Mouse (Mus musculus) hindbrain, embryonic 16.5 days (tissue): ENCODE measurements around the gene Adcy1. TPM values are rescaled to one million over a fixed set of nuclear protein-coding genes. Genes with fewer than 3 reads are reported as not detected.

Experiments used
- ATAC-seq: fragments of 200-750 bp; cut with Nextera tagmentation; 2 replicates; pipeline ENCODE4 v1.8.0; 2017; ENCODE audit warnings: moderate TSS enrichment, moderate library complexity
- H3K27ac ChIP-seq: fragments of 300-500 bp; sonication (generic); 2 replicates; pipeline ENCODE4 v1.5.1; 2014; ENCODE audit warnings: low read depth, mild to moderate bottlenecking, control low read depth, low read length, moderate library complexity
- H3K27me3 ChIP-seq: fragments of 300-500 bp; sonication (generic); replicated peaks from 2 replicates; pipeline ENCODE4 v1.6.1; 2014; ENCODE audit warnings: low read length; ENCODE audit not compliant: control insufficient read depth, insufficient read depth
- H3K36me3 ChIP-seq: fragments of 300-500 bp; sonication (generic); 2 replicates; pipeline ENCODE4 v1.6.1; 2014; ENCODE audit warnings: mild to moderate bottlenecking, low read length, moderate library complexity, mixed read lengths; ENCODE audit not compliant: control insufficient read depth, insufficient read depth
- H3K4me1 ChIP-seq: fragments of 300-500 bp; sonication (generic); 2 replicates; pipeline ENCODE4 v1.6.1; 2014; ENCODE audit warnings: low read depth, low read length; ENCODE audit not compliant: control insufficient read depth, insufficient read depth
- H3K4me2 ChIP-seq: fragments of 300-500 bp; sonication (generic); 2 replicates; pipeline ENCODE4 v1.6.1; 2014; ENCODE audit warnings: mild to moderate bottlenecking, low read length, control low read depth, moderate library complexity
- H3K4me3 ChIP-seq: fragments of 300-500 bp; sonication (generic); 2 replicates; pipeline ENCODE4 v1.5.1; 2014; ENCODE audit warnings: mild to moderate bottlenecking, low read length, control low read depth, moderate library complexity
- H3K9ac ChIP-seq: fragments of 300-500 bp; sonication (generic); 2 replicates; pipeline ENCODE4 v1.6.1; 2014; ENCODE audit warnings: low read depth, mild to moderate bottlenecking, control low read depth, low read length, moderate library complexity
- H3K9me3 ChIP-seq: fragments of 300-500 bp; sonication (generic); 2 replicates; pipeline ENCODE4 v1.6.1; 2014; ENCODE audit warnings: mild to moderate bottlenecking, low read length, moderate library complexity; ENCODE audit not compliant: control insufficient read depth
- WGBS: fragments of 180-500 bp; shearing (Covaris S2); extraction: QIAGEN DNeasy Blood & Tissue Kit; methylation state at CpG from one replicate; pipeline ENCODE4 v1.1.7; 2014; 5-methylcytosine and 5-hydroxymethylcytosine counted together
- polyA plus RNA-seq: library from polyadenylated mRNA; unstranded; fragments of >200 nt; fragmentation: Nextera tagmentation; extraction: Ambion mirVana; gene quantifications from 2 replicates; pipeline ENCODE4 v1.2.1, GENCODE M21; 2015

Gene Adcy1
- polyA plus RNA-seq, 1 experiment from 2014 or later: 15.2 TPM

DNA sequence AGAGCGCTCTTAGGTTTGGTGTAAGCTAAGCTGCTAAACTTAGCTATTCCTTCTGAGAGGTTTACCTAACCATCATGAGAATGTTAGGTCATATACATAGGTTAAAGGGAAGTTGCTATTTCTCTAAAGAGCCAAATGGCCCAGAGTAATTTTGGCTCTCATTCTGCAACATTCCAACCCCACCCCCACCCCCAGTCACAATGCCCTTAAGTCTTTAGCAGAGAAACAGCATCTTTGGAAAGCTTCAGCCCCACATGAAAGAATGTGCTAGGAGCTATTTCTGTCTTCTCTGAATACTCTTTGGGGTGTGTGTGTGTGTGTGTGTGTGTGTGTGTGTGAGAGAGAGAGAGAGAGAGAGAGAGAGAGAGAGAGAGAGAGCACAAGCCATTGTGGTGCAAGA, 20.6 kb downstream of the Adcy1 start:
- no peak for ATAC-seq

DNA sequence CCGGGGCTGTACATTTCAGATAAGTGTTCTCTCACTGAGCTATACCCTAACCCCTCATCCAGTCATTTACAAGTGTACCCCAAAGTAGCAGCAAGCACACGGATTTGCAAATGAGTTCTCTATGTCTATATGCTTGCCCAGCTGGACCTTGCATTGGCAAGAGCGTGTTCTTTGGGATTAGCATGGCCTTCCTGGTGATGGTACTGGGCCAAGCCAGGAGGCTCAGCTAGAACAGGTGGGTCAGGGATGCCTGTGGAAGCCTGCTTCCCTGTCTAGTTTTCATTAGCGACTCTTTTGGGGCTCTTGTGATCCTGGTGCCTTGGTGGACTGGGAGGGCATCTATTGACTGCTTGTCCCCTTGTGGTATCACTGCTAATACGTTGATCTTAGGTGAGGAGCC, 21.9 kb downstream of the Adcy1 start:
- H3K27me3 ChIP-seq: no peaks in the 10 kb centered on the region
- no peaks in the 10 kb centered on the region for H3K4me1 ChIP-seq
- H3K4me2 ChIP-seq: no peak overlapping the region
- no peaks in the 10 kb centered on the region for H3K36me3 ChIP-seq
- no peak for ATAC-seq
- no peak overlapping the region for H3K4me3 ChIP-seq
- no peaks in the 10 kb centered on the region for H3K9me3 ChIP-seq
- no peak overlapping the region for H3K27ac ChIP-seq
- no peak overlapping the region for H3K9ac ChIP-seq
- 92% methylated on average over 5 of the region's 5 CpGs for WGBS

More for the DNA sequence above, 20.6 kb downstream of the Adcy1 start:
- Histone ChIP-seq H3K4me1 (no peaks in the 10 kb centered on the region), H3K4me2 (no peak overlapping the region), H3K9ac (no peak overlapping the region), H3K4me3 (no peak overlapping the region), H3K36me3 (no peaks in the 10 kb centered on the region), H3K27me3 (no peaks in the 10 kb centered on the region), H3K27ac (no peak overlapping the region), H3K9me3 (no peaks in the 10 kb centered on the region)
- 90% methylated on average over 1 of the region's 1 CpGs for WGBS

DNA sequence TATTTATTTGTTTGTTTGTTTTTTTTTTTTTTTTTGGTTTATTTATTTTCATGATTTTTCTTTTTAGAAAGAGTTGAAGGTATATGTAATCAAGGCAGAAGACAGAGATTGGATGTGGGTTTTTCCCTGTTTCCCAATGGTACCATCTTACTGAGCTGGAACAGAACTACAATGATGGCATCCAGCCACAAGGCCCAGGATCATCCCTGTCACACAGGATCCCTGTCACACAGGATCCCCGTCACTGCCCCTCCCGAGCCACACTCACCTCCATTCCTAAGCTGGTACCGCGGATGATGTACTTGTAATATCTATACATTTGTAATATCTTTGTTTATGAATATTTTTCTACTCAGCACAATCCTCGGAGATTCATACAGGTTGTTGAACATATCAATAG, 27.8 kb downstream of the Adcy1 start:
- no peaks in the 10 kb centered on the region for H3K4me1 ChIP-seq
- peaks cover 2% of the 10 kb centered on the region; the same call in 1 of the 2 replicates for H3K36me3 ChIP-seq
- H3K9me3 ChIP-seq: peaks cover 5% of the 10 kb centered on the region
- H3K4me3 ChIP-seq: no peak overlapping the region
- no peak overlapping the region for H3K4me2 ChIP-seq
- H3K27ac ChIP-seq: no peak overlapping the region
- no peak overlapping the region for H3K9ac ChIP-seq
- WGBS: 92% methylated on average over 5 of the region's 5 CpGs
- no peaks in the 10 kb centered on the region for H3K27me3 ChIP-seq
- ATAC-seq: no peak

DNA sequence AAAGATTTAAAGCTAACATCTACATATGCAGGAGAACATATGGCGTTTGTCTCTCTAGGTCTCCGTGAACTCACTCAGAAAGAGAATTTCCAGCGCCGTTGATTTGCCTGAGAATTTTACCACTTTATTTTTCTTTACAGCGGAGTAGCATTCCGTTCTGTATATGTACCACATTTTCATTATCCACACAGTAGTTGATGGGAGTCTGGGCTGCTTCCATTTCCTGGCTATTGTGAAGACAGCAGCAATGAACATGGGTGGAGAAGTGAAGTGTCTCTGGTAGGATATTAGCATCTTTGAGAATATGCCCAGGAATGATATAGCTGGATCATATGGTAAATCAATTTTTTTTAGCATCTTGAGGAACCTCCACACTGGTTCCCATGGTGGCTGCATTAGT, 31.6 kb downstream of the Adcy1 start:
- Histone ChIP-seq H3K4me2 (no peak overlapping the region), H3K4me1 (no peaks in the 10 kb centered on the region), H3K27ac (no peak overlapping the region), H3K9ac (no peak overlapping the region), H3K4me3 (no peak overlapping the region), H3K27me3 (no peaks in the 10 kb centered on the region), H3K9me3 (peaks cover 5% of the 10 kb centered on the region), H3K36me3 (peaks cover 2% of the 10 kb centered on the region; the same call in 1 of the 2 replicates)
- ATAC-seq: no peak
- 96% methylated on average over 6 of the region's 6 CpGs for WGBS

DNA sequence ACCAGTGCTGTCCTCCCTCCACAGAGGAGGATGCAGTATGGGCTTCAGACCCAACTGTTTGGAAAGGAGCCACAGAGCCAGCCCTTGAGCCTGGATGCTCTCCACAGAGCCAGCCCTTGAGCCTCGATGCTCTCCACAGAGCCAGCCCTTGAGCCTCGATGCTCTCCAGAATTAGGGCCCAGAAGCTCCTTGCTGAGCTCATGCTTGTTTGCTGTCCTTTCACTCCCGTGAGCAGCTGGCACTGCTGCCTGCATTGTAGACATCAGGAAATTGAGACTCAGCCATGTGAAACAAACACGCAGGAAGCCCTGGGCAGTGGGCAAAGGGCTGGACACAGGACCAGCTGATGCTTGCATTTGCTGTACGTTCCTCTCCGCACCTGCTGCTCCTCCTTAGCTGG, 38.4 kb downstream of the Adcy1 start:
- H3K36me3 ChIP-seq: no peaks in the 10 kb centered on the region; the same call in 1 of the 2 replicates
- no peak overlapping the region for H3K4me2 ChIP-seq
- H3K9ac ChIP-seq: no peak overlapping the region
- H3K27me3 ChIP-seq: no peaks in the 10 kb centered on the region
- peak overlapping the region; percentile 40; the same call in 1 of the 2 replicates for H3K27ac ChIP-seq
- H3K4me3 ChIP-seq: no peak overlapping the region
- ATAC-seq: peak; percentile 57
- peaks cover 9% of the 10 kb centered on the region for H3K4me1 ChIP-seq
- H3K9me3 ChIP-seq: no peaks in the 10 kb centered on the region
- WGBS: 38% methylated on average over 6 of the region's 6 CpGs

DNA sequence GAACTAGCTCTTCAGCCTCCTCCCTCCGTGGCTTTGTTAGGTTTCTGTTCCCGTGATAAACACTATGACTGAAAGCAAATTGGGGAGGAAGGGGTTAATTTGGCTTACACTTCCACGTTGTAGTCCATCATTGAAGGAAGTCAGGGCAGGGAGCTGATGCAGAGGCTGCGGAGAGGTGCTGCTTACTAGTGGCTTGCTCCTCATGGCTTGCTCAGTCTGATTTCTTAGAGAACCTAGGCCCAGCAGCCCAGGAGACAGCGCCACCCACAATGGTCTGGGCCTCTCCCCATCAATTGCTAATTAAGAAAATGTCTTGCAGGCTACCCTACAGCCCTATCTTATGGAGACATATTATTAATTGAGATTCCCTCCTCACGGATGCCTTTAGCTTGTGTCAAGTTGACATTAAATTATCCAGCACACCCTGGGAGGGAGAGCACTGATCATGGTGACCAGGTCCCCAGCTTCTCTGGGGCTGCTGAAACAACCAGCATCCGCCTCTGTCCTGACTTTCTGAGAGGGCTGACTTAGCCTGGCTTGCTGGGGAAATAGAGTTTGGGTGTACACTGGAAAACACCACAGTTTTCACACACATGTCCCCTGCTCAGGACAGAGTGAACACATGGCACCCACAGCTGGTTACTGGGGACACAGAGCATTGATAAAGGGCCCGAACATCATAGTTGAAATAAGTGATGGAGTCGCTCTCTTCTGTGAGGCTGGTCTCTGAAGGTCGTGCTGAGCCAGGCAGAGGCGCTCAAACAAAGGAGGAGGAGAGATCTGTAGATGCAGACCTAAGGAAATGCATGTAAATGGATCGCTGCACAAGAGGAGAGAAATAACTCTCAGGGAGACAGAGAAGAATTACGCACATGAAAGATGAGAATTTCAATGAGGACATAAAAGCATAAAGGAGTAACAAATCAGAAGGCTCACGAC, 39.2 kb downstream of the Adcy1 start:
- Histone ChIP-seq H3K27ac (peak overlapping the region; percentile 40; the same call in 1 of the 2 replicates), H3K36me3 (no peaks in the 10 kb centered on the region; the same call in 1 of the 2 replicates), H3K4me2 (no peak overlapping the region), H3K4me1 (peaks cover 9% of the 10 kb centered on the region), H3K27me3 (no peaks in the 10 kb centered on the region), H3K9me3 (no peaks in the 10 kb centered on the region), H3K4me3 (no peak overlapping the region), H3K9ac (no peak overlapping the region)
- ATAC-seq: peak; percentile 66
- 43% methylated on average over 14 of the region's 14 CpGs for WGBS

DNA sequence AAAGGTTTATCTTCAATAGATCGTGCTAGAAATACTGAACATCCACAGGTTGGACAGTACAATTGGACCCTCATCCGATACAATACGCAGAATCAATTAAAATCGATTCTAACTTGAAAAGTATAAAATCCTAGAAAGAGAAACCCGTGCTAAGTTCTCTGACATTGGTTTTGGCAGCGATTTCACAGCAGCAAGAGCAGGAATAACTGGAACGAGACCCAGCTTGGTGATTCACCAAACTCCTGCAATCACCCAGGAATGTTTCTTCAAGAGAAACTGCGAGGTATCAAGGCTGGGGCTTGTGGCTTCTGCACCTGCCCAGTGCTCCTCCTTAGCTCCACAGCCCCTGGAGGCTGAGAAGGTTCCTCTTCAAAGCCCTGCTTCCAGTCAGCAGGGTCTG, 42.0 kb downstream of the Adcy1 start:
- Histone ChIP-seq H3K9me3 (no peaks in the 10 kb centered on the region), H3K4me3 (no peak overlapping the region), H3K4me2 (no peak overlapping the region), H3K27me3 (no peaks in the 10 kb centered on the region), H3K36me3 (no peaks in the 10 kb centered on the region; the same call in none of the 2 replicates), H3K9ac (no peak overlapping the region), H3K4me1 (peaks cover 9% of the 10 kb centered on the region), H3K27ac (no peak overlapping the region)
- 92% methylated on average over 8 of the region's 8 CpGs for WGBS
- no peak for ATAC-seq

DNA sequence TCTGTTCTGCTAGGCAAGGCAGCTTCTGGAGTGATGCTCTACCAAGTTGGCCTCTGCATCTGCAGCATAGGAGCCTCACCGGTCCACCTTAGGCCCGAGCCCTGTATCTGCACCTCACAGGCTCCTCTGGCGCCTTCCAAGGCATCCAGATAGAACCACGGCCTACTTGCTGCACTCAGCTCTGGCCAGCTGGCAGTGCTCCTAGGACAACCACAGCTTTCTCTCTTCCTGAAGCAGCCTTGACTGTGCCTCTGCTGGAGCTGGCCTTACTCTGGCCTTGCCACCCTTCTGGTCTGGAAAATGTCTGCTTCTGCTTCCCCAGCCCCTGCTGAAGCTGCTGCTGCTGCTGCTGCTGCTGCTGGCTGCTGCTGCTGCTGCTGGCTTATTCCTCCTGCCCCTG, 45.8 kb downstream of the Adcy1 start:
- ATAC-seq: no peak
- H3K27me3 ChIP-seq: no peaks in the 10 kb centered on the region
- no peaks in the 10 kb centered on the region for H3K9me3 ChIP-seq
- H3K36me3 ChIP-seq: no peaks in the 10 kb centered on the region; the same call in none of the 2 replicates
- no peak overlapping the region for H3K27ac ChIP-seq
- no peaks in the 10 kb centered on the region for H3K4me1 ChIP-seq
- no peak overlapping the region for H3K4me2 ChIP-seq
- H3K4me3 ChIP-seq: no peak overlapping the region
- 83% methylated on average over 4 of the region's 4 CpGs for WGBS
- no peak overlapping the region for H3K9ac ChIP-seq

DNA sequence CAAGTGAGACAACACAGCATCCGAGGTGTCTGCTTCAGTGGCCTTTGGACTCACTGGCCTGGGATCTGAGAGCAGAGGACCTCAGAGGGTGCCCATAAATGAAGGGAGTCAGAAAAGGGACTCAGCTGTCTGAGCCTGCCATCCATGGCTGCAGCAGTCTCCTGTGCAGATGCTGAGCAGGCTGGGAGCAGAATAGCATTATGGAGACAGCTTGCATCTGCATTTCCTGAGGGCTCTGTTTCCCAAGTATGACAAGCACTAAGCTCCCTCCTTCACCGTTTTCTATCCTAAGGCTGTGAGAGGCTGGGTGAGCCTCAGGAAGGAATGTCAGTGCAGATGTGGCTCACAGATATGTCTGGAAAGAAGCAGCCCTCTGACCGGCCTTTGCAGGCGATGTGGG, 49.8 kb downstream of the Adcy1 start:
- Histone ChIP-seq H3K27me3 (no peaks in the 10 kb centered on the region), H3K27ac (no peak overlapping the region), H3K4me3 (no peak overlapping the region), H3K36me3 (no peaks in the 10 kb centered on the region; the same call in 1 of the 2 replicates), H3K9me3 (no peaks in the 10 kb centered on the region), H3K9ac (no peak overlapping the region), H3K4me2 (no peak overlapping the region), H3K4me1 (no peaks in the 10 kb centered on the region)
- ATAC-seq: no peak
- 80% methylated on average over 4 of the region's 4 CpGs for WGBS
